Mouse (Mus musculus): Measurements from ENCODE around the gene Plcb1.
"Not testable (repeated sequence)": the region's sequence is repeated elsewhere in the genome, so short reads cannot be mapped to it uniquely, and the experiment has no call there.

Plcb1 gene

DNA sequence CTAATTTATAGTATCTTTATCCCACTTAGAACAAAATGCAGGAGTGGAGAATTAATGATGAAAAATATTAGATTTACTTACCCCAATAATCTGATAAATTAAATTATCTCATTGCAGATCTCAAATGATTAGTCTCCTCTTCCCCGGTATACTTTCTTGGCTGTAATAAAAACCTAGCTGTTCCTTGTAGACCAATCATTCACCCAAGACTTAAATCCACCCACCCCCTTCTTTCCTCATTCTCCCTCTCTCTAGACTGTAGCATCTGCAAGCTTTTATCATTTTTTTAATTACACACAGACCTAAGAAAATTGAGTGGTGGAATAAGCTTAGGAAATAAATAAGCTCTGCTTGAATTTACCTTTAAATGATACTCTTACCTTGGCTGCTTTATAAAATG, 514.6 kb downstream of the Plcb1 start:
- DNase-seq (ENCODE audit: extremely low spot score, low read depth, low spot score) = no peak

DNA sequence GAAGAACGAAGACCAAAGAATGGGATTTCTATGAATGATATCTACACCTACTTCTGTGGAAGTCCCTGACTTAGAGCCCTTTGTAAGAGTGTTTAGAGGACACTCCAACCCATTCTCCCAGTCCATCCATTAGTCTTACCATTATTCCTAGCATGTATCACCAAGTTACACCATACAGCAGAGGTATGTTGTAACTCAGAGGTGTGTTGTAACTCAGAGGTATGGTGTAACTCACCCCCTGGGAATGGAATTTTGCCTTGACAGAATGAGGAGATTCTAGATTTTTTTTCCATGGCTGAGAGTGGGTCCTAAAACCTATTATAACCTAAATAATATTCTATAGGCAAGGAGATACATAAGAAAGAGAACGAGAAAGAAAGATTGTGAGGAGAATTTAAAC, 516.6 kb downstream of the Plcb1 start:
- DNase-seq (ENCODE audit: extremely low spot score, low read depth, low spot score) = no peak

DNA sequence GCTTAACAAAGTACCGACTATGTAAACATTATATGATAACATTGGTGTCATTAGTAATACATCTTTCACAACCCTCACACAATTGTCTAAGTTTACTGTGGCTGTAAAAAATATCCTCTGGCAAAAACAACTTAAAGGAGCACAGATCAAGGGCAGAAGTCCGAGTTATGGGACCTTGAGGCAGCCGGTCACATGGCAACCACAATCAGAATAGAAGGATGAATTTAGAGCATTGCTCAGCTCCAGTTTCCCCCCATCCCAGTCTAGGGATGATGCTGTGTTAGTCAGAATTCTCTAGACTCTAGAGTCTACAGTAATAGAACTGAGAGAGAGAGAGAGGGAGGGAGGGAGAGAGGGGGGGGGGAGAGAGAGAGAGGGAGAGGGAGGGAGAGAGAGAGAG, 519.3 kb downstream of the Plcb1 start:
- DNase-seq (ENCODE audit: extremely low spot score, low read depth, low spot score) = no peak

DNA sequence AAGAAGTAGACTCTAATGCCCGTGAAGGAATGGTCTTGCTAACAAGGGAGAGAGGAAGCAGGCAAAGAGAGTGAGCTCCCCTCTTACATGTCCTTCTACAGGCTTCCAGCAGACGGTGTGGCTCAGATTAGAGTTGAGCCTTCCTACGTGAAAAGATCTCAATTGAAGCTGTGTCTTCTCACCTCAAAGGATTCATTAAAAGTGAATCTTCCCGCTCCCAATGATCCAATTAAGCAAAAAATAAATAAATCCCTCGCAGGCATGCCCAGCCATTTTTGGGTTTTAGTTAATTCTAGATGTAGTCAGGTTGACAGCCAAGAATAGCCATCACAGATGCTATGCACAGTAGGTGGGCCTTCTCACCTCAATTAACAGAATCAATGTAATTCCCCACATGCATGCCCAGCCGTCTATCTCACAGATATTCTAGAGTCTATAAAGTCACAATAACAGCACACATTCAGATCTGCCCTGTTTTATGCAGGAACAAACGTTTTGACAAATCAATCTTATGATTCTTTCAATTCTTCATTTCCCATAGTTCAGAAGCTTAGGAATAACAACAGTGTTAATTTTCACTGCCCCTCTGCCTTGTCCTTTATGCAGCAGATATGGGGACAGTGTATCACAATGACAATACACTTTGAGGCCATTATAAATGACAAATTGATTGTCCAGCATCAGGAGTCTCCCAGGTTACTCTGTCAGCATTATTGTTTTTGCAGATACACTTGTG, 520.0 kb downstream of the Plcb1 start:
- no peak for DNase-seq (ENCODE audit: extremely low spot score, low read depth, low spot score)

DNA sequence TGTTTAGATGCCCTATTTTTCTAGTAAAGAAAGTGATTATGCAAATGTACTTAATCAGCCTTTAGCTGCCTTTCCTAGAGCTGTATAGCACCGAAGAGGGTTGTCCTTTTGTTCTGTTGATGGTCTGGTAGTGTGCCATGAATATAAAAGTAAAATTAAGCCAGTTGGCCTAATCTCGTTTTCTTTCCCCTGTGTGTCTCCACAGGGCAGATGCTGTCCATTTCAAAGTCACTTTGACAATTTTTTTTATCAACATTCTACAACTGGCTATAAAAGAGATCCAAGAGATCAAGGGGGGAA, 520.6 kb downstream of the Plcb1 start:
- DNase-seq (ENCODE audit: extremely low spot score, low read depth, low spot score) = no peak

DNA sequence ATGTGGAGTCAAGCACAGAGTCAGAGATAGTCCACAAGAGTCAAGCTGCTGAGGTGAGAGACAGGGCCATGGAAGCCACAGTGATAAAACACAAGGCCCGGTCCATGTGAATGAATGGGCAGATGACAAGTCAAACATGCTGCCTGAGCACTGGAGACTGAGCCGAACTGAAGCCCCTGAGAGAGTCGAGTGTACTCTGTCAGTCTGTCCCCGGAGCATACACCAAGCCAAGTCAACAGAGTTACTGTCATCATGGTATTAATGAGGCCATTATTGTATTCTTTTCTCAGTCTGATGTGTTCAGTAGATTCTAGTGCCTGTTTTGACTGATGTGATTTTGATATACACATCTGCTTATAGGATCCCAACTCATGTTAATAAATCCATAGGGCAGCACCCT, 521.9 kb downstream of the Plcb1 start:
- DNase-seq (ENCODE audit: extremely low spot score, low read depth, low spot score) = no peak

DNA sequence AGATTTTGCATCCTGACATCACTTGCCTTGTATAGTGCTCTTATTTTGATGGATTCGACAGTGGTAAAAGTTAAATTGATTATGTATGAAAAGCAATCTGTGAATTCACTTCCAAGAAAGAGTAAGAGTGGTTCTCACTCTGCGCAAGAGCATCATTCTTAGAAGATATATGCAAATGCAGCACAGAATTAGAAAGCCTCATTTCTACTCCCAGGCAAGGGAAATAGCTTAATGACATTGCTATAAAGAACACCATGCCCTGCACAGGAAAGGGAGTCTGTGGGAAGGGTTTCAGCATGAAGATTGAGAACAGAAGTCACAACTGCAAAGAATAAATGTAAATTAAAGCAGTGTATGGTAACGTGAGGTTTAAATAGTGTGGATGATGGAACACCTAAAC, 530.1 kb downstream of the Plcb1 start:
- no peak for DNase-seq (ENCODE audit: extremely low spot score, low read depth, low spot score)

DNA sequence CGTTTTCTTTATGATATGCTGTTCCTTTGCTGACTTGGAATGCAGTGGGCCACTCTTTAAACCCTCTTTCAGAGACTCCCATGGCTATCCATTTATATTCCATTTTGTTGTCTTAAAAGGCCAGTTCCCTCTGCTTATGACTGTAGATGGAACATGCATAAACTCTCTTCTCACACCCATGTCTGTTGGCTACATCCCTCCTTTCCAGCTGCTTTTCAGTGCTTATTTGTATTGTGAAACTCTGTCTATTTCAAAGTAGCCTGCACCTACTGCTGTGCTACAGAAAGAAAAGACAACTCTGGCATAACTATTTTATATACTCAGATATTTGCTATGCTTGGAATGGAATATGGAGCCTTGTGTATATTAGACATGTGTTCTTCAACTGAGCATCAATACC, 532.3 kb downstream of the Plcb1 start:
- DNase-seq (ENCODE audit: extremely low spot score, low read depth, low spot score) = no peak

DNA sequence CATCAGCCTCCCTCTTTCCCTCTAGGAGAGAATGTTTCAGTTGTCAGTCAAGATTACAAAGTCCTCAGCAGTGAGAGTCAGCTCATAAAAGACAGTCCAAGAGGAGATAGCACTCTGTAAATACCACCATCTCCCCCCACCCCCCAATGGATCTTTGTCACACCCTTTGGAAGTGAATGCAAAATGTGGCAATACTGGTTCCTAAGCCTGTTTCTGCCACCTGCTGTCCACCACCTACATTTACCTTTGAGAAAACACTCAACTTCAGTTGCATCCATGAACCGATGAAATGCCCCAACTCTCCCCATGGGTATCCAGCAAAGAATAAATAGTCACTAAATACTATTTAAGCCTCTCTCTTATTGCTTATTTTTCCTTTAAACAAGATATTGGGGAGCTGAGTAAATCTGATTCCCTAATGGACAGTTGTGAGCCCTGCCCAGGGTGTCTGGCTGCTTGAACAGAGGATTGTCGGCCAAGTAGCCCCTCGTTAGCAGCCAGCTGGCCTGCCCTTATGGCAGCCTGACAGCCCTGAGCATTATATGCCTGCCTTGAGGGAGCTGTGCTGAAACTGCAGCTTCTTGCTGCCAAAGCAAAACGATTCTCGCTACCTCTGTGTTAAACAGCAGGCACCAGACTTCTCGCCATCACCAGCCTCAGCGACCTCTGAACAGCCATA, 537.5 kb downstream of the Plcb1 start:
- DNase-seq (ENCODE audit: extremely low spot score, low read depth, low spot score) = no peak

DNA sequence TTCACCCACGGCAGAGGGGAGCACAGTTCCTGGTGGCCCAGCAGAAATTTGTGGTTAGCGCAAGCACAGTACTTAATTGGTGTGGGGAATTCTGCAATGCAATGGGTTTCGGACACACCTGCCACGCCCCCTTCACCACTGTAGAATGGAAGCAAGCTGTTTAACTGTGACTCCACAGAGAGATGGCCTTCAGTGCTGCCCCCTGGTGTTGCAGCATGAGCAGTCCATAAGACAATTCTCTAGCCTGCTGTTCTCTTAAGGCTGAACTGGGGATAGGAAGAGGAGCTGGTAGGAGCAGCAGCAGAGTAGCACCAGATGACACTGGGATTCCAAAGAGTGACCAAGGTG, 538.1 kb downstream of the Plcb1 start:
- peak; percentile 49 for DNase-seq (ENCODE audit: extremely low spot score, low read depth, low spot score)

DNA sequence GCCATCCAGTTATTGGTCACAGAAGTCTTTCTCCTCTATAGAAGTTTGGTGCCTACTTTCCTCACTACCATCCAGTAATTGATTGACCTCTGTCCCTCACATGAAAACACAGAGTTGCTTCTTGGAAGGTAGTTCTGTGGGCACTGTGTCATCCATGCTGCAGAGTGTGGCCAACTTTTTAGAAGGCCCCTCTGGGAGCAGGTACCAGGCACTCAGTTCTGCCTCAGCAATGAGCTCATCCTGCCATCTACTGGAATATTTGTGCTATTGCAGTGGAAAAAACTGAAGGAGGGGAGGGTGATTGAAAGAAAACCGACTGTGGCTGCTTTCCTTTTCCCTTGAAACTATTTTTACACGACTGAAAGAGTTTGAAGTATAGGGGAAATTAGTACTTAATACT, 542.9 kb downstream of the Plcb1 start:
- DNase-seq (ENCODE audit: extremely low spot score, low read depth, low spot score) = peak; percentile 44

DNA sequence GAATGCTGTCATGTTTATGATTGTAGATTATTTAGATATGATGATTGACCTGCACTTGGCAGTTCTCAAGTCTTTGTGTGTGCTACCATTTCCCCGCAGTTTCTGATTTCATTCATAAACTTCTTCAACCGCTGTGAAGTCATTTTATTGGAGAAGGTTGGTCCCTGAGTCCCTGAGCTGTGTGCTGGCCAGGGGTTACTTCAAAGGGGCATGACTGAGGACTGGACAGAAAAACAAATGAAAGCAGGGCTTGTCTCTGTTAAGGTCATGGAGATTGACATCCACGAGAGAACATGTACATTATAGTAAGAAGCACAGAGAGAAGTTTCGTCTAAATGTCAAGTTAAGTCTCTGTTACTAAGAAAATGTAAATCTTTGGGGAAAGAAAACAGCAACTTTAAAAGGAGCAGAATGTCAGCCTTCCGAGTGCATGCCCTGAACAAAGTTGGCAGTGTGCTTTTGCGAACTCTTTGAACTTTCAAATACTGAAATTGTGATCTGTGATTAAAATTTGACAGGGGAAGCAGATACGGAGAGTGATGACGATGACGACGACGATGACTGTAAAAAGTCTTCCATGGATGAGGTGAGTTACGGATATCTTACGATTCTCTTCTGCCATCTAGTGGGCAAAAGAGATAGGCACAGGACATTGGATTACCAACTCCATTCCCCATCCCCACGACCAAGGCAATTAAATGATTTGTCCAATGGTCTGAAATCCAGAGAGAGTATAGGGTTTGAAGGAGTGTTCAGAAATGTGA, 544.1 kb downstream of the Plcb1 start:
- DNase-seq (ENCODE audit: extremely low spot score, low read depth, low spot score) = peak; percentile 69

DNA sequence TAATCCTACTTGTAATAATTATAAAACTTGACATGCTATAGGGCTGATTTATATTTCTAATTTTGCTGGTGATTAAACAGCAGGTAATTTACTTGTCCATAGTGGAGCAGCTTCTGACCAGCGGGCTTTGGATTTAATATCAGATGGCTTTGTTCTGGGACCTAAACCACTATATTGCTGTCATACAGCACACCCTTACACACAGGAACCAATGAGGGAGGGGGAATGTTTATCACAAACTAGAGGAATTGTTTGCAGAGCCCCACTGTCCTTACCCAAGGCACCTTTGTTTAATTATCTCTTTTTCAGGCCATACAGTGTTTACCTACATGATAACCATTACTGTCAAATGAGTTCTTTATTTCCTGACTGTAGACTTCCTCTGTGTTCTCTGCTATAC, 546.0 kb downstream of the Plcb1 start:
- DNase-seq (ENCODE audit: extremely low spot score, low read depth, low spot score) = no peak

DNA sequence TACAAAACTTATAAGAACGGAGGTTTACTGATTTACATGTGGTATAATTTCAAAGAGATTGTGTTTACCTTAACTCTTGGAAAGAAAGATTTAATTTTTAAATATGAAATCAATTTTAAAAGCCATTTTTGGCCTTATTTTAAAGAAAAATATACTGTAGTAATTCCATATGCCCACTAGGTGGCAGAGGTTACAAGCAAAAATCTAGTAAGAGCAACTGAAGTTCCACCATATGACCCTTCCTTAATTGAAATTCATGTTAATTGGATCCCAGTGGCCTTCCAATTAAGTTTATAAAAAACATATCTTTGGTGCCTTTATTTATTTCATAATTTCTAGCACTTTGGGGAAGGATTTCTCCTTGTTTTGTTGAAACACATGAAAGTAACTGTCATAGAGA, 570.4 kb downstream of the Plcb1 start:
- DNase-seq (ENCODE audit: extremely low spot score, low read depth, low spot score) = no peak

DNA sequence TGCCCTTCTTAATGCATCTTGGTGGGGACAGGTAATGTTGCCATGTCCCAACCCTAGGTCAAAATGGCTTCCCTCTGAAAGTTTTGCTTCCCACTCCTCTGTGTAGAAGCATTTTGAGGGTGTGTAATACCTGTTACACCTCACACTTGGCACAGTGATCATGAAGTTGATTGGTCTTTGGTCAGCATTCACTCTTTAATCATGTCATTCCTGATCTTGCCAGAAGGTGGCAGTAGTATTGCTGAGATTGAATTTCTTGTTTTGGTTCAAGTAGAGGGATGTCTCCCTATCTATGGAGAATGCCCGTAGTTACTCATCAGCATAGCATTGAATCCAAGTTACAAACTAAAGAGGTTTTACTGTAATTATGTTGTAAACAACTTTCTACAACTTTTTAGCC, 575.9 kb downstream of the Plcb1 start:
- peak; percentile 47 for DNase-seq (ENCODE audit: extremely low spot score, low read depth, low spot score)

DNA sequence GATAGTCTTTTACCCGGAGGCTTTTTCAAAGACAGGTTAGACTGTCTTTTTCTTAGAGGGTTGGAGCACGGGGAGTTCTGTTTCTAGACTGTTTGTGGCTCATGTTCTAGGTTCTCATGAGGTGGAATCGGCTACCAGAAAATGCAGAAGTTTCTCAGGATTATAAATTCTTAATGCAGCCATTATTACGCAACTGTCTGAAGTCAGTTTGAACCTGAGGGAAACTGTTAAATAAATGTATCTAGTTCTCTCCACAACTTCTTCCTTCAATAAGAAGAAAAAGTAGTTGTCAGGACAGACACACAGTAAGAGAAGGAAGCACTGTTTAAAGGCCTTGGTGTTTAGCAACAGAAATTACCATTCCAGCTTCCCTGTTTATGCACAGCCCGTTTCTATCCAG, 577.1 kb downstream of the Plcb1 start:
- DNase-seq (ENCODE audit: extremely low spot score, low read depth, low spot score) = no peak

DNA sequence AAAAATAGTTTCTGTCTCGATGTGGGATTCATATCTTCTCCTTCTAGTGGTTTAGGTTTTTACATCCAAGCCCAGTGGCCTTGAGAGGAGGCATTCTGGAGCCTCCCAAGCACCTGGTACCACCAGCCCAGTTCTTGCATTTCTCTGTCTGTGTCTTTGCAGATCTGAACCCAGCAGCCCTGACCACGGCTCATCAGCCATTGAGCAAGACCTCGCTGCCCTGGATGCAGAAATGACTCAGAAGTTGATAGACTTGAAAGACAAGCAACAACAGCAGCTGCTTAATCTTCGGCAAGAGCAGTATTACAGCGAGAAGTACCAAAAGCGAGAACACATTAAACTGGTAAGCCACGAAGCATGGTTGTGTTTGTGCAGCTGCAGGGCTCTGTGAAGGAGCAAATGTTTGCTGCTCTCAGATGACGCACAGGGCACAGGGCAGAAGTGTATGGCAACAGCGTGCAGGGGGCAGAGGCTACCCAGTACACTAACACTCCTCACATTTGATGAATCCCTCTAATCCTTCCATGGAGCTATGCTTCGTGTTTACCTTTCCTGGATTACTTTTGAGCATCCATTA, 584.5 kb downstream of the Plcb1 start:
- DNase-seq (ENCODE audit: extremely low spot score, low read depth, low spot score) = no peak

DNA sequence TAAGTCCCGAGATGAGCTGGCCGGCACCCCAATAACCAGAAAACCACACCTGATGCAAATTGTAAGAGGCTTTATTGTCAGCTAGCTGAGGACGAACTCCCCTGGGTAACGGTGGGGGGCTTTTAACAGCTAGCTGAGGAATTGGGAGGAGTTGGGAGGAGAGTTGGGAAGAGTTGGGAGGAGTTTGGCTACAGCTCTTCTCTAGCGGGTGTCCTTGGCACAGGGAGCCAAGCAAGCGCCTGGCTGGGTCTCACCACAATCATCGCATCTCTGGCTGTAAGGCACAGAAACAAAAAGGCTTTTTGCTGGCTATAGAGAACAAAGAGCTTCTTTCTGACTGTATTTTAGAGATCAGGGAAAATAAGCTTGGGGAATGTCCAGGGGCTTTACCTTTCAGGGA, 594.9 kb downstream of the Plcb1 start:
- DNase-seq (ENCODE audit: extremely low spot score, low read depth, low spot score) = not testable (repeated sequence)

DNA sequence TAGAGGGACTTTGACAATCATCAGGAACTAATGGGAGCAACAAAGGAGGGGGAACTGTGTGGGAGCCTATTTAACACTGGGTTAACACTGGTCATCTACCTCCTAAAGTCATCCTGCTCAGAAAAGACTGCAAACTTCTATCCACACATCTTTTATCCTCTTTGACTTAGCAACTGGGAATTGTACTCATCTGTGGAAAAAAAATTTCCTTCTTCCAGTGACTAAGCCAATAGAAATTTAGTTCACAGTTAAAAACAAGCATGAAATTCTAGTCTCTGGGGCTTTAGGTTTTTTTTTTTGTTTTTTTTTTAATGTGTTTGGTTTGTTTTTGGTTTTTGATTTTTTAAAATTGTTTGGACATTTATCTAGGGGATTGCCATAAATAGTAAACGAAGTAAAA, 595.5 kb downstream of the Plcb1 start:
- DNase-seq (ENCODE audit: extremely low spot score, low read depth, low spot score) = no peak

DNA sequence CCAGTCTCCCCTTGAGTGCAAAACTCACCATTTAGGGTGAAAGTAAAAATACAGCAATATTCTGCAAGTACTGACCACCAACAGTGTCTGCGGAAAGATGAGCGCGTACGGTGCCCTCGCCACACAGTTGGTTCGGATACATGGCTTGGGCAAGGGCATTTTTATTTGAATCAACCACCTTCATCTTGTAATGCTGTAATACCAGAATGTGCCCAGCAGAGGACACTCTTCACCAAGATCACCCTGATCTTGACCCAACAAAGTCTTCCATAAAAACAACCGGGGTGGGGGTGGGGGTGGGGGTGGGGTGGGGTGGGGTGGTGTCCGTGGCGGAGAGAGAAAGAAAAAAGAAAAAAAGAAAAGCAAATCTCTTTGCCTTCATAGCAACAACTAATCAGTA, 602.1 kb downstream of the Plcb1 start:
- DNase-seq (ENCODE audit: extremely low spot score, low read depth, low spot score) = no peak

DNA sequence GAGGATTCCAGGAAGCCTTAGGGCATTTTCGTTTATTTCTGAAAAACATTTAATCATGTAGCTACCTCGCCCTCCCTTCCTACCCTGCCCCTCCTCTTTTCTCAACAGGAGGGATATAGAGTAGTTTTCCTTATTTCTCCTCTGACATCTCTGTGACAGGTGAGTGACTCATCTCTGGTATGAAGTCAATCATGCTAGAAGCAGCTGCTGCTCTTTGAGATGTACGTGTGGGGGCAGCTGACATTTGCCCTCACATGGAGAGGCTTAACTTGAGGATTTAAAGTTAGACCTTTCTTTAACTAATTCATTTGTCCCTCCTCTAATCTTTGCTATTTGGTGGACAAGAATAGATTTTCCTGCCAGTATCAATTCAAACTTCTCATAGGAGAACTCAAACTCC, 608.8 kb downstream of the Plcb1 start:
- DNase-seq (ENCODE audit: extremely low spot score, low read depth, low spot score) = no peak

DNA sequence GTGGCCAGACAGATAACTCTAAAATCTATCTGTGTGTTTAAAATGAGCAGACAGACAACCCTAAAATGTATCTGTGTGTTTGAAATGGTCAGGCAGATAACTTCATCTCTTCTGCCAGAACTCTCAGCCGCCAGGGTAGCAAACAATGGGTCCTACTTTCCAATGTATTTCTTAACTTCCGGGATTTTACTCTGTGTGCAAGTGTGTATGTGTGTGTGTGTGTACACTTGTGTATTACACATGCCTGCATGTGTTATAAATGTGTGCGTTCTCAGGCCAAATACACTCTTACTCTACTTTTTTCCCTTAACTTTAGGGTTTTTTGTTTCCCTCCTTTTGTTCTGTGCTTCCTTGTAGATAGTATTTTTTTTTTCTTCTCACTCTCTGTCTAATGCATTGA, 610.5 kb downstream of the Plcb1 start:
- no peak for DNase-seq (ENCODE audit: extremely low spot score, low read depth, low spot score)

Measured in hindlimb bud, embryonic 11.5 days (tissue).